Mouse (Mus musculus) MEL (cell line): Measurements from ENCODE around the gene Tnfaip6.

Source experiments
- CTCF ChIP-seq, 3 experiments: IDR thresholded peaks in 2 of 3; conservative IDR thresholded peaks in 1 of 3; 2 replicates each; pipeline ENCODE4 v1.5.1; 2011 to 2012; ENCODE audit warnings: low read length in 3 of 3, low read depth in 2 of 3, mild to moderate bottlenecking in 2 of 3, improper control_type of control experiment in 1 of 3, inconsistent platforms in 1 of 3, mixed read lengths in 1 of 3, moderate library complexity in 1 of 3; ENCODE audit not compliant: control insufficient read depth in 1 of 3, insufficient read depth in 1 of 3, poor library complexity in 1 of 3, severe bottlenecking in 1 of 3
- POLR2A ChIP-seq, 2 experiments: IDR thresholded peaks; 2 replicates each; pipeline ENCODE4 v1.6.1; 2011 to 2012; ENCODE audit warnings: low read length in 2 of 2, mild to moderate bottlenecking in 2 of 2, control low read depth in 1 of 2, improper control_type of control experiment in 1 of 2, low read depth in 1 of 2, moderate library complexity in 1 of 2; ENCODE audit not compliant: control insufficient read depth in 1 of 2, insufficient read depth in 1 of 2, poor library complexity in 1 of 2

GRCm38 (mm10) chr2:52036929-52037595 is 747 bp upstream of the Tnfaip6 start:
- no peak for TF ChIP-seq POLR2A (IDR thresholded peaks at IDR 0.05; ENCODE audit: control insufficient read depth in 1 of 2, insufficient read depth in 1 of 2, low read depth in 1 of 2, low read length in 2 of 2, poor library complexity in 1 of 2)
- no peak for TF ChIP-seq CTCF (IDR thresholded peaks at IDR 0.05 in 2 of 3, conservative IDR thresholded peaks at IDR 0.05 in 1 of 3; ENCODE audit: control insufficient read depth in 1 of 3, insufficient read depth in 1 of 3, low read depth in 2 of 3, low read length in 3 of 3, poor library complexity in 1 of 3, severe bottlenecking in 1 of 3)
